Mouse (Mus musculus): Measurements from ENCODE around the gene Sik1. TPM values are rescaled to one million over a fixed set of nuclear protein-coding genes. Genes with fewer than 3 reads are reported as not detected.

The Sik1 gene
- polyA plus RNA-seq, 1 experiment = 9.7 TPM

- H3K4me1 ChIP-seq (ENCODE audit: control insufficient read depth, insufficient read depth, low read length) = peaks cover 5% of the 10 kb centered on the region
- no peak for TF ChIP-seq POLR2A (IDR thresholded peaks at IDR 0.05; ENCODE audit: extremely low read depth, insufficient read depth, low read length)
- H3K27ac ChIP-seq (ENCODE audit: insufficient read depth, low read length) = no peak overlapping the region
- H3K4me3 ChIP-seq (ENCODE audit: insufficient read depth, low read length) = no peak overlapping the region
Observed at GRCm38 (mm10) chr17:31877181-31877581, 21.6 kb upstream of the Sik1 start.

- H3K4me1 ChIP-seq (ENCODE audit: control insufficient read depth, insufficient read depth, low read length) = peaks cover 5% of the 10 kb centered on the region
- TF ChIP-seq CTCF (IDR thresholded peaks at IDR 0.05; ENCODE audit: extremely low read depth, insufficient read depth, low read length) (no peak), POLR2A (IDR thresholded peaks at IDR 0.05; ENCODE audit: extremely low read depth, insufficient read depth, low read length) (no peak)
- no peak overlapping the region for H3K27ac ChIP-seq (ENCODE audit: insufficient read depth, low read length)
- H3K4me3 ChIP-seq (ENCODE audit: insufficient read depth, low read length) = no peak overlapping the region
Observed at GRCm38 (mm10) chr17:31876775-31877174, 21.2 kb upstream of the Sik1 start.

DNA sequence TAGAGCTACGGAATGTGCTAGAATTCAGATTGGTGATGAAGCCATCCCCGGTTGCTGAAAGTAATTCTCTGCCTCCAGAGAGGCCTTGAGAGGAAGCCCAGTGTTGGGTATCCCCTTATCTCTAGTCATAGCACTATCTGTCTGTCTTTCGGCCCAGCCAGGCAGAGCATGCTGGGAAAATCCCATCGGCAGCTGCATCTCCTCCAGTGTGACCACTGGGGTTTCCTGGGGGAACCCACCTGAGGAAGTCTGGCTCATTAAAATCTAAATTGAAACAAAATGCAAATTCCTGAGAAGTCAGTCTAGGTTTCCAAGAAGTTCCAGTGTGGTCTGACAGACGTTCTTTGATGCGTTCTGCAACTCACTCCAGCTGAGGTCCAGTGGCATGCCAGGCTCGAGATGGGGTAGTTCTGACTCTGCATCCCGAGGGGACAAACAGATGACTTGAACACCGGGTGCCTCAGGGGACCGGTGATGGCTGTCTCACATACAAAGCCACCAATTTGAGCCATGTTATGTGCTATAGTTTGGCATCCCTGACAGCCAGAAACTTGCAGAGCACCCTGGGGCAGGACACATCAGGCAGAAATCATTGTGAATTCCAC lies 19.8 kb upstream of the Sik1 start:
- no peak for TF ChIP-seq CTCF (IDR thresholded peaks at IDR 0.05; ENCODE audit: extremely low read depth, insufficient read depth, low read length)
- TF ChIP-seq POLR2A (IDR thresholded peaks at IDR 0.05; ENCODE audit: extremely low read depth, insufficient read depth, low read length) = no peak
- Histone ChIP-seq H3K4me1 (ENCODE audit: control insufficient read depth, insufficient read depth, low read length) (peaks cover 5% of the 10 kb centered on the region), H3K4me3 (ENCODE audit: insufficient read depth, low read length) (no peak overlapping the region)

DNA sequence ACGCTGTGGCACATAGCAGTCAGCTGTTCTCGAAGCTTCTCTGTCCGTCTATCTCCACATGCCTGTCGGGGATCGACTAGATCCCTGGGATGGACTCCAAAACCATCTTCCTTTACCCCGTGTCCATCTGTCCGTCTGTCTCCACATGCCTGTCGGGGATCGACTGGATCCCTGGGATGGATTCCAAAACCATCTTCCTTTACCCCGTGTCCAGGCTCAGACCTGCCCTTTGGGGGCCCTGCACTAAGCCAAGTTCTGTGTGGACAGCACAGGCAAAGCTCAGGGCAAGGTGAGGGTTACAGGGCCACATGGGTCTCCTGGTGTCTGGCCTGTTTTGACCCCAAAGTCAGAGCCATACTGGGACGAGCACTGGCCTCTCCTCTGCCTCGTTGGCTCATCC lies 19.1 kb upstream of the Sik1 start:
- peaks cover 5% of the 10 kb centered on the region for H3K4me1 ChIP-seq (ENCODE audit: control insufficient read depth, insufficient read depth, low read length)
- no peak for TF ChIP-seq POLR2A (IDR thresholded peaks at IDR 0.05; ENCODE audit: extremely low read depth, insufficient read depth, low read length)
- no peak for TF ChIP-seq CTCF (IDR thresholded peaks at IDR 0.05; ENCODE audit: extremely low read depth, insufficient read depth, low read length)
- no peak overlapping the region for H3K4me3 ChIP-seq (ENCODE audit: insufficient read depth, low read length)
- H3K27ac ChIP-seq (ENCODE audit: insufficient read depth, low read length) = no peak overlapping the region

More for the DNA sequence above, 19.8 kb upstream of the Sik1 start:
- H3K27ac ChIP-seq (ENCODE audit: insufficient read depth, low read length) = no peak overlapping the region

GRCm38 (mm10) chr17:31873973-31874372 lies 18.4 kb upstream of the Sik1 start:
- Histone ChIP-seq H3K4me1 (ENCODE audit: control insufficient read depth, insufficient read depth, low read length) (peaks cover 5% of the 10 kb centered on the region), H3K27ac (ENCODE audit: insufficient read depth, low read length) (no peak overlapping the region), H3K4me3 (ENCODE audit: insufficient read depth, low read length) (no peak overlapping the region)
- TF ChIP-seq POLR2A (IDR thresholded peaks at IDR 0.05; ENCODE audit: extremely low read depth, insufficient read depth, low read length) (no peak), CTCF (IDR thresholded peaks at IDR 0.05; ENCODE audit: extremely low read depth, insufficient read depth, low read length) (no peak)

GRCm38 (mm10) chr17:31873185-31873870 lies 17.7 kb upstream of the Sik1 start:
- Histone ChIP-seq H3K4me1 (ENCODE audit: control insufficient read depth, insufficient read depth, low read length) (peaks cover 5% of the 10 kb centered on the region), H3K27ac (ENCODE audit: insufficient read depth, low read length) (no peak overlapping the region), H3K4me3 (ENCODE audit: insufficient read depth, low read length) (no peak overlapping the region)
- TF ChIP-seq POLR2A (IDR thresholded peaks at IDR 0.05; ENCODE audit: extremely low read depth, insufficient read depth, low read length) = no peak
- no peak for TF ChIP-seq CTCF (IDR thresholded peaks at IDR 0.05; ENCODE audit: extremely low read depth, insufficient read depth, low read length)

GRCm38 (mm10) chr17:31872826-31873165 lies 17.2 kb upstream of the Sik1 start:
- Histone ChIP-seq H3K4me1 (ENCODE audit: control insufficient read depth, insufficient read depth, low read length) (peaks cover 2% of the 10 kb centered on the region), H3K27ac (ENCODE audit: insufficient read depth, low read length) (no peak overlapping the region), H3K4me3 (ENCODE audit: insufficient read depth, low read length) (no peak overlapping the region)
- no peak for TF ChIP-seq POLR2A (IDR thresholded peaks at IDR 0.05; ENCODE audit: extremely low read depth, insufficient read depth, low read length)
- no peak for TF ChIP-seq CTCF (IDR thresholded peaks at IDR 0.05; ENCODE audit: extremely low read depth, insufficient read depth, low read length)

DNA sequence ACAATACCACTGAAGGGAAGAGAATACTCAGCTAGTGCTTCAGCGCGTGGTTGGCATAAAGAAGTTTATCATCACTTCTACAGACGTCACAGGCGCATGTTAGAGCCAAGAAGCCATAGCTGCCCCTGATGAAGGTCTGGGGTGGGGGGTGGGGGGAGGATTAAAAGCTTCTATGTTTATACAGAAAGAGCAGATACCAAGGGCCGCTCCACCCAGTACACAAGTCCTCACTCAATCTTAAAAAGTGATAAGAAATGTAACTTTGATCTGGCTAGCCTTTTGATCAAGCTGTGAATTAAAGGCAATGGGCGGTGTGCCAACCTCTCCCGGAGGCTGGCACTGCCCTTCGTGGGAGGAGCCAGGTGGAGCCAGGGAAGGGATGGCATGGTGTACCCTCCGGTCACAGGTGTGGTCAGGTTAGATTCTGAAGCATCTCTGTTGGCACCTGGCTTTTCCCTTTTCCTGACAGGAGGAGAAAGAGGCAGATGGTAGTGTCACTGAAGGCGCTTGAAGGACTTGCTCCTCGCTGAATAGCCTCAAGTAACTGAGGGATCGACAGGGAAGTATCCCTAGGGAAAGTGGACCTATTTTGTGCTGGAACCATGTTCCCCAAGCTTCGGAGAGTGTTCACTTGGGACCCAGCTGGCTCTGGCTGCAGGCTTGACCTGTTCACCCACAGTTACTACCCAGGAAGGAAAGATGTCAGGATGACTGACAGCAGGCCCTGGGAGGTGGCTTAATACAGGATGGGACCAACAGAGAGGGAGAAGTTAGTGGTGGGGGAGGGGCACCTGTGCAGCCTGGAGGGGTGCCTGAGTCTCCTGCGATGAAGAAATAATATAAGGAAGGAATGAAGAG lies 16.6 kb upstream of the Sik1 start:
- Histone ChIP-seq H3K4me3 (ENCODE audit: insufficient read depth, low read length) (no peak overlapping the region), H3K4me1 (ENCODE audit: control insufficient read depth, insufficient read depth, low read length) (no peaks in the 10 kb centered on the region; the same call in 1 of the 2 replicates), H3K27ac (ENCODE audit: insufficient read depth, low read length) (no peak overlapping the region)
- TF ChIP-seq CTCF (IDR thresholded peaks at IDR 0.05; ENCODE audit: extremely low read depth, insufficient read depth, low read length) = no peak
- no peak for TF ChIP-seq POLR2A (IDR thresholded peaks at IDR 0.05; ENCODE audit: extremely low read depth, insufficient read depth, low read length)

GRCm38 (mm10) chr17:31870931-31871421 lies 15.4 kb upstream of the Sik1 start:
- Histone ChIP-seq H3K27ac (ENCODE audit: insufficient read depth, low read length) (no peak overlapping the region), H3K4me1 (ENCODE audit: control insufficient read depth, insufficient read depth, low read length) (no peaks in the 10 kb centered on the region), H3K4me3 (ENCODE audit: insufficient read depth, low read length) (no peak overlapping the region)
- no peak for TF ChIP-seq POLR2A (IDR thresholded peaks at IDR 0.05; ENCODE audit: extremely low read depth, insufficient read depth, low read length)
- no peak for TF ChIP-seq CTCF (IDR thresholded peaks at IDR 0.05; ENCODE audit: extremely low read depth, insufficient read depth, low read length)
